Mouse (Mus musculus): ENCODE measurements around the gene Vtcn1.

The Vtcn1 gene

GRCm38 (mm10) chr3:100861307-100862303 lies 36.3 kb downstream of the Vtcn1 start:
- H3K9me3 ChIP-seq (ENCODE audit: low read length), result no peaks in the 10 kb centered on the region
- no peaks in the 10 kb centered on the region for H3K27me3 ChIP-seq (ENCODE audit: insufficient read depth, low read length)
- no peak for TF ChIP-seq NANOG (IDR thresholded peaks at IDR 0.05; ENCODE audit: borderline replicate concordance, low read length)
- TF ChIP-seq CTCF (conservative IDR thresholded peaks at IDR 0.05; ENCODE audit: low read length), result no peak
- TF ChIP-seq POU5F1 (IDR thresholded peaks at IDR 0.05; ENCODE audit: borderline replicate concordance, low read length), result no peak
- H3K4me3 ChIP-seq (replicated peaks; ENCODE audit: low read length), result no peak overlapping the region
- H3K36me3 ChIP-seq (ENCODE audit: insufficient read depth, low read length), result no peaks in the 10 kb centered on the region
- peaks cover 9% of the 10 kb centered on the region; the same call in 1 of the 2 replicates for H3K4me1 ChIP-seq (replicated peaks; ENCODE audit: low read depth, low read length)

DNA sequence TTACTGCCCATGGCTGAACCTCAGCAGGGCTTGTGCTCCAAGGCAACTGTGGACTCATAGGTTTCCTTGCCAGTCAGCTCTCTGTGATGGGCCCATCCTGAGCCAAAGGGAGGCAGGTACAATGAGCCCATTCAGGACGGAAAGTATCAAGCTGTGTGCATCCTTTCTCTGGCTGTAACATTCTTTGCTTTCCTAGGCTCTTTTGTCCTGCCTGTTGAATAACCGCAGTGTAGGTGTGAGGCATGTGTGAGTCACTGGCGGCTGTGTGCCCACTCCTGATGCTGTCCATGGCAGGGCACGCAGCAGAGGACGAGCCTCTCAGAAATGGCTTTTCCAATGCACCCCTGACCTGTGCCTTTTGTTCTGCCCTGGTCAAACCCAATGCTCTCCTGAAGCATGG lies 41.7 kb downstream of the Vtcn1 start:
- Histone ChIP-seq H3K9me3 (ENCODE audit: low read length) (no peaks in the 10 kb centered on the region), H3K36me3 (ENCODE audit: insufficient read depth, low read length) (no peaks in the 10 kb centered on the region), H3K4me3 (replicated peaks; ENCODE audit: low read length) (no peak overlapping the region), H3K27me3 (ENCODE audit: insufficient read depth, low read length) (no peaks in the 10 kb centered on the region), H3K4me1 (replicated peaks; ENCODE audit: low read depth, low read length) (peaks cover 19% of the 10 kb centered on the region)
- TF ChIP-seq NANOG (IDR thresholded peaks at IDR 0.05; ENCODE audit: borderline replicate concordance, low read length) (peak; percentile 34; the same call in 1 of the 2 replicates), POU5F1 (IDR thresholded peaks at IDR 0.05; ENCODE audit: borderline replicate concordance, low read length) (no peak), CTCF (conservative IDR thresholded peaks at IDR 0.05; ENCODE audit: low read length) (no peak)

DNA sequence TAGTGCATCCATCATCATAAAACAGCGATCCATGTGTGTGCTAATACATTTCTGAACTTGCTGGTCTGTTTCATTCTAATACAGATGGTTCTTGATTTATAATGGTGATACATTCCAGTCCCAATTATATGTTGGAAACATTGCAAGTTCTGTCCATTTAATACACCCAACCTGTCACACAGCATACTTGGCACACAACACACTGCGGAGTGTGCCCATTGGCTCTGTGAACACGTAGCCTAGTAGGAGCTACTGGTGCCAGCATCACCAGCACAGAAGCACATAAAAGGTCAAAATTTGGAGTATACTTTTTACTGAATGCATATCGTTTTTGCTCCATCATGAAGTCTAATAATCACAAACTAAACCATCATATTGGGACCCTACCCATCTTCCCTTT lies 51.8 kb downstream of the Vtcn1 start:
- H3K27me3 ChIP-seq (ENCODE audit: insufficient read depth, low read length), result no peaks in the 10 kb centered on the region
- no peaks in the 10 kb centered on the region for H3K9me3 ChIP-seq (ENCODE audit: low read length)
- H3K4me3 ChIP-seq (replicated peaks; ENCODE audit: low read length), result no peak overlapping the region
- H3K36me3 ChIP-seq (ENCODE audit: insufficient read depth, low read length), result no peaks in the 10 kb centered on the region
- no peak for TF ChIP-seq CTCF (conservative IDR thresholded peaks at IDR 0.05; ENCODE audit: low read length)
- TF ChIP-seq POU5F1 (IDR thresholded peaks at IDR 0.05; ENCODE audit: borderline replicate concordance, low read length), result no peak
- no peak for TF ChIP-seq NANOG (IDR thresholded peaks at IDR 0.05; ENCODE audit: borderline replicate concordance, low read length)
- H3K4me1 ChIP-seq (replicated peaks; ENCODE audit: low read depth, low read length), result no peaks in the 10 kb centered on the region

DNA sequence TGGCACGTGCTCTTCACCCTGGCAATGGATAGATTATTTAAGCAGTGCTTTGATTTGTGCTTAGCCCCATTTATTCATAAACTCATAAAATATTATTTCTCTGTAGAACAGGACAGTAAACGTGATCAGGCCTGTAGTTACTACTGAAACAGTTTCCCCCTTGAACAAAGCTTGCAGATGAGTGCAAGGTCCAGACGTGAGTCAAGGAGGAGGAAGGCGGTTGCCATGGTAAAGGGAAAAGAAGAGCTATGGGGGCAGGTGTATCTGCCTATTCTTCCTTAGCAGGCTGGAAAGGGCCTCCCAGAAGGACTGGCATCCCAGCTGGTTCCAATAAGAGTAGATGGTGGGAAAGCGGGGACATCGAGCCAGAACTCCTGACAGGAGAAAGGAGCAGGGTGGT lies 56.1 kb downstream of the Vtcn1 start:
- Histone ChIP-seq H3K27me3 (ENCODE audit: insufficient read depth, low read length) (no peaks in the 10 kb centered on the region), H3K36me3 (ENCODE audit: insufficient read depth, low read length) (no peaks in the 10 kb centered on the region), H3K4me1 (replicated peaks; ENCODE audit: low read depth, low read length) (no peaks in the 10 kb centered on the region), H3K4me3 (replicated peaks; ENCODE audit: low read length) (no peak overlapping the region), H3K9me3 (ENCODE audit: low read length) (0 out of 2 replicates have a peak, but pooled peaks cover under 1% of the 10 kb centered on the region)
- TF ChIP-seq NANOG (IDR thresholded peaks at IDR 0.05; ENCODE audit: borderline replicate concordance, low read length) (no peak), CTCF (conservative IDR thresholded peaks at IDR 0.05; ENCODE audit: low read length) (no peak), POU5F1 (IDR thresholded peaks at IDR 0.05; ENCODE audit: borderline replicate concordance, low read length) (no peak)

GRCm38 (mm10) chr3:100881843-100882634 lies 56.8 kb downstream of the Vtcn1 start:
- no peak overlapping the region for H3K4me3 ChIP-seq (replicated peaks; ENCODE audit: low read length)
- H3K9me3 ChIP-seq (ENCODE audit: low read length), result peaks cover 3% of the 10 kb centered on the region; the same call in 1 of the 2 replicates
- H3K36me3 ChIP-seq (ENCODE audit: insufficient read depth, low read length), result no peaks in the 10 kb centered on the region
- H3K27me3 ChIP-seq (ENCODE audit: insufficient read depth, low read length), result no peaks in the 10 kb centered on the region
- no peaks in the 10 kb centered on the region for H3K4me1 ChIP-seq (replicated peaks; ENCODE audit: low read depth, low read length)
- no peak for TF ChIP-seq POU5F1 (IDR thresholded peaks at IDR 0.05; ENCODE audit: borderline replicate concordance, low read length)
- no peak for TF ChIP-seq NANOG (IDR thresholded peaks at IDR 0.05; ENCODE audit: borderline replicate concordance, low read length)
- TF ChIP-seq CTCF (conservative IDR thresholded peaks at IDR 0.05; ENCODE audit: low read length), result no peak

DNA sequence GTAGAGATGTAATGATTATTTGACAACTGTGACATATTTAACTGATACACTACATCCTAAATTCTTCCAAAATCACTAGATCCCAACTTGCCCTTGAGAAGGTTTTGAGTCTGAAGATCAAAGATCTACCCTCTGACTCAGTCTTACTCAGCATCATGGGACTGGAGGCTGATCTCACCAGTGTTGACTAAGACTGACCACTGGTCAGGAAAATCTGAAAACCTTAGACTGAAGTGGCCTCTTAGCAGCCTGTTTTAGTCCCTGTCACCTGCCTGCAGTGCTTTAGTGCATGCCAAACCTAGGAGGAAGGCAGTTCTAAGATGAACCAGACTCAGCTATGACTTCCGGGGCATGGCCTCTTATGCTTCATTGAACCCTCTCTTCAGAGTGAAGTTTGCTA lies 64.0 kb downstream of the Vtcn1 start:
- TF ChIP-seq NANOG (IDR thresholded peaks at IDR 0.05; ENCODE audit: borderline replicate concordance, low read length), result no peak
- no peak for TF ChIP-seq POU5F1 (IDR thresholded peaks at IDR 0.05; ENCODE audit: borderline replicate concordance, low read length)
- TF ChIP-seq CTCF (conservative IDR thresholded peaks at IDR 0.05; ENCODE audit: low read length), result no peak
- H3K4me3 ChIP-seq (replicated peaks; ENCODE audit: low read length), result no peak overlapping the region
- 0 out of 2 replicates have a peak, but pooled peaks cover 3% of the 10 kb centered on the region for H3K27me3 ChIP-seq (ENCODE audit: insufficient read depth, low read length)
- H3K9me3 ChIP-seq (ENCODE audit: low read length), result peaks cover 3% of the 10 kb centered on the region; the same call in 1 of the 2 replicates
- no peaks in the 10 kb centered on the region for H3K4me1 ChIP-seq (replicated peaks; ENCODE audit: low read depth, low read length)
- no peaks in the 10 kb centered on the region for H3K36me3 ChIP-seq (ENCODE audit: insufficient read depth, low read length)

DNA sequence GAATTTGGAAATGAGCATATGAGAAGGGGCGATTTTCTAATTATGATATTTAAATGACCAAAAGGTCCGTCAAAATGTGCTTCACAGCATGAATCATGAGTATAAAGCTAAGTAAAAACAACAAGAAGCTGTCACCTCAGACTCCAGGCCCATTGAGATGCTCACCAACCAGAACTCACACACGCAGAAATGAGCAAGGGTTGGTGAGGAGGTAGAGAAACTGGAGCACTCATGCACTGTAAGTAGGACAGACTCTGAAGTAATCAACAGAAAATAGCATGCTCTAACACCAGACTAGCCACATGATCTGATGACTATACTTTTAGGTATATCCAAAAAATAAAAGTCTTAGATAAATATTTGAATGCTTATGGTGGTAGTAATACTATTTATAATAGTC lies 65.1 kb downstream of the Vtcn1 start:
- H3K27me3 ChIP-seq (ENCODE audit: insufficient read depth, low read length), result 0 out of 2 replicates have a peak, but pooled peaks cover 3% of the 10 kb centered on the region

More for the DNA sequence above, 65.1 kb downstream of the Vtcn1 start:
- Histone ChIP-seq H3K4me3 (replicated peaks; ENCODE audit: low read length) (no peak overlapping the region), H3K36me3 (ENCODE audit: insufficient read depth, low read length) (no peaks in the 10 kb centered on the region), H3K9me3 (ENCODE audit: low read length) (peaks cover 3% of the 10 kb centered on the region; the same call in 1 of the 2 replicates), H3K4me1 (replicated peaks; ENCODE audit: low read depth, low read length) (no peaks in the 10 kb centered on the region)
- no peak for TF ChIP-seq POU5F1 (IDR thresholded peaks at IDR 0.05; ENCODE audit: borderline replicate concordance, low read length)
- TF ChIP-seq NANOG (IDR thresholded peaks at IDR 0.05; ENCODE audit: borderline replicate concordance, low read length), result no peak
- no peak for TF ChIP-seq CTCF (conservative IDR thresholded peaks at IDR 0.05; ENCODE audit: low read length)

Data from E14TG2a.4 (cell line).